Mouse (Mus musculus) heart, embryonic 16.5 days (tissue): Measurements from ENCODE around the gene Tgtp1. TPM values are rescaled to one million over a fixed set of nuclear protein-coding genes. Genes with fewer than 3 reads are reported as not detected.
"Not testable (repeated sequence)": the region's sequence is repeated elsewhere in the genome, so short reads cannot be mapped to it uniquely, and the experiment has no call there.

Experiments
- ATAC-seq: fragments of 200-750 bp; cut with Nextera tagmentation; replicated peaks from 2 replicates; pipeline ENCODE4 v1.8.0; 2017; ENCODE audit warnings: moderate number of reproducible peaks; ENCODE audit not compliant: insufficient read depth, low FRiP score; ENCODE audit errors: extremely low read depth
- H3K27ac ChIP-seq: fragments of 300-500 bp; sonication (generic); 2 replicates; pipeline ENCODE4 v1.5.1; 2014; ENCODE audit warnings: mild to moderate bottlenecking, low read length, control low read depth, moderate library complexity
- H3K27me3 ChIP-seq: fragments of 300-500 bp; sonication (generic); 2 replicates; pipeline ENCODE4 v1.6.1; 2014; ENCODE audit warnings: low read length, mixed read lengths; ENCODE audit not compliant: control insufficient read depth, insufficient read depth
- H3K36me3 ChIP-seq: fragments of 300-500 bp; sonication (generic); 2 replicates; pipeline ENCODE4 v1.6.1; 2014; ENCODE audit not compliant: control insufficient read depth, insufficient read depth
- H3K4me1 ChIP-seq: fragments of 300-500 bp; sonication (generic); 2 replicates; pipeline ENCODE4 v1.6.1; 2014; ENCODE audit warnings: low read length, mixed read lengths; ENCODE audit not compliant: control insufficient read depth, insufficient read depth
- H3K4me2 ChIP-seq: fragments of 300-500 bp; sonication (generic); 2 replicates; pipeline ENCODE4 v1.6.1; 2014; ENCODE audit warnings: low read depth, mild to moderate bottlenecking, control low read depth, low read length
- H3K4me3 ChIP-seq: fragments of 300-500 bp; sonication (generic); 2 replicates; pipeline ENCODE4 v1.5.1; 2014; ENCODE audit warnings: mild to moderate bottlenecking, control low read depth, low read length
- H3K9ac ChIP-seq: fragments of 300-500 bp; sonication (generic); 2 replicates; pipeline ENCODE4 v1.6.1; 2014; ENCODE audit warnings: low read length, control low read depth
- H3K9me3 ChIP-seq: fragments of 300-500 bp; sonication (generic); replicated peaks from 2 replicates; pipeline ENCODE4 v1.6.1; 2016; ENCODE audit warnings: low read length; ENCODE audit not compliant: control insufficient read depth
- WGBS: fragments of 180-500 bp; shearing (Covaris S2); extraction: QIAGEN DNeasy Blood & Tissue Kit; methylation state at CpG from one replicate; pipeline ENCODE4 v1.1.7; 2014; 5-methylcytosine and 5-hydroxymethylcytosine counted together
- polyA plus RNA-seq: library from polyadenylated mRNA; unstranded; fragments of >200 nt; fragmentation: Nextera tagmentation; extraction: Ambion mirVana; gene quantifications from 2 replicates; pipeline ENCODE4 v1.2.1, GENCODE M21; 2015

The Tgtp1 gene
- polyA plus RNA-seq, result 2.2 and 6.3 TPM in 2 replicates

DNA sequence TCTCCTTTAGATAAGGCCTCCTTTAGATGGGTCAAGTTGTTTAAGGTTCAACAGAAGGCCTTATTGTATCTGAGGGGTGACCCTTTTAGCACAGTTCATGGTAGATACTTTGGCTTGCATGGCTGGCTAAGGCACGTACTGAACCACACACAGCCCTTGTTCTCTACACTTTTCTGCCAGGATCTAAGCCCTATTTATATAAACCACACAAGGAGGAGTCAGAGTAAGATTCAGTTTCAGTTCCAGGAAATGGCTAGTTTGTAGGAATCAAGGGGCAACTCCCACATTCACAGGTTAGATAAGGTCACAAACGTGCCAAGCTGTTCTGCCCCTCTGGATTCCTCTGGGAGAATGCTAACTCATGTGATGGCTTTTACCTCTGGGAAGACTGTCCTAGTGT lies at the start of gene Tgtp1:
TSS of gene Tgtp1 (minus strand) at position 155 of the 400 bp plus-strand sequence.
- not testable (repeated sequence) for H3K9me3 ChIP-seq, H3K4me3 ChIP-seq, H3K27ac ChIP-seq, H3K4me1 ChIP-seq, ATAC-seq, H3K36me3 ChIP-seq, H3K4me2 ChIP-seq, H3K9ac ChIP-seq, H3K27me3 ChIP-seq
- WGBS, result 36% methylated on average over 2 of the region's 2 CpGs

DNA sequence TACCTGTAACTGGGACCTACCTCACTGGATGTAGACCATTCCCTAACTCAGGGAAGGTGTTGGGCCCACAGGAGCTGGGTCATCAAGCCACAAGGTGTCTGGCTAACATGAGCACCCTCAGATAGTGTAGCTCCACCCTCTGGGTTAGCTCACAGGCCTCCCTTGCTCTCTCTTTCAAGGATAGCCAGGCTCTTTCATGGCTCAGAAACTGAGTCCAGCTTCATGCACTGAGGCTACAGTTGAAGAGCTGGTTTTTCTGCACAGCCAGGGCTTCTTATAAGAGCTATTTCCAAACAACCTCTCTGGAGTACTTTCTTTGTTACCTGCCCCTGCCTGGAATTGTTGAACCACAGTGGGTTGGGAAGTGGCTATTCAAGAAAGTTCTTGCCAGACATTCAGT lies 18.1 kb upstream of the Tgtp1 start:
- not testable (repeated sequence) for H3K27ac ChIP-seq

DNA sequence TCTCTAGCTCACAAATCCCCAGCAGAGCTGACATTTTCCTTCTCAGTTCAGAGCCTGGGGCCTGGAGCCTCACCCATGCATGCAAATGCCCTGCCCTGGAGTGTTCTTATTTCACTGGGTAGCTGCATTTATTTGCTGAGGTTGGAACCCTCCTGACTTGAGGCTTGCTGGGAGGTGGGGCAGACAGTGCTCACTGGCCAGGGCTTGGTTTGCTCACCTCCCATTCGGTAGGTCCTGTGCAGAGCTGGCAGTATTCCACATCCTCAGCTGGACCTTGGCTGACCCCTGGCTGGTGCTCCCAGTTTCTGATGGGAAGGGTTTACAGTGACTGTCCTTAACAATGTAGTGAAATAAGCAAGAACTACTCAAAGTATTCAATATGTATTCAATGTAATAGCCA lies 12.8 kb upstream of the Tgtp1 start:
- H3K9me3 ChIP-seq, H3K27me3 ChIP-seq, H3K27ac ChIP-seq, H3K9ac ChIP-seq, H3K4me1 ChIP-seq, ATAC-seq, H3K4me3 ChIP-seq, H3K4me2 ChIP-seq, H3K36me3 ChIP-seq: not testable (repeated sequence)
- whole genome bisulfite sequencing, result 17% methylated on average over 1 of the region's 1 CpGs

More for the DNA sequence above, 18.1 kb upstream of the Tgtp1 start:
- not testable (repeated sequence) for H3K4me1 ChIP-seq, H3K4me3 ChIP-seq, H3K27me3 ChIP-seq, ATAC-seq, H3K9ac ChIP-seq, H3K36me3 ChIP-seq, H3K9me3 ChIP-seq, H3K4me2 ChIP-seq

GRCm38 (mm10) chr11:49006317-49006716 lies 12.3 kb upstream of the Tgtp1 start:
- H3K4me2 ChIP-seq, H3K9me3 ChIP-seq, H3K9ac ChIP-seq, H3K27me3 ChIP-seq, H3K36me3 ChIP-seq, H3K4me3 ChIP-seq, H3K27ac ChIP-seq, H3K4me1 ChIP-seq, ATAC-seq: not testable (repeated sequence)
- WGBS, result 32% methylated on average over 2 of the region's 2 CpGs

- not testable (repeated sequence) for H3K4me2 ChIP-seq, H3K27ac ChIP-seq, ATAC-seq, H3K4me3 ChIP-seq, H3K36me3 ChIP-seq, H3K4me1 ChIP-seq, H3K9me3 ChIP-seq, H3K9ac ChIP-seq, H3K27me3 ChIP-seq
- 53% methylated on average over 1 of the region's 1 CpGs for WGBS
Observed at GRCm38 (mm10) chr11:49000411-49000810, 6.4 kb upstream of the Tgtp1 start.

DNA sequence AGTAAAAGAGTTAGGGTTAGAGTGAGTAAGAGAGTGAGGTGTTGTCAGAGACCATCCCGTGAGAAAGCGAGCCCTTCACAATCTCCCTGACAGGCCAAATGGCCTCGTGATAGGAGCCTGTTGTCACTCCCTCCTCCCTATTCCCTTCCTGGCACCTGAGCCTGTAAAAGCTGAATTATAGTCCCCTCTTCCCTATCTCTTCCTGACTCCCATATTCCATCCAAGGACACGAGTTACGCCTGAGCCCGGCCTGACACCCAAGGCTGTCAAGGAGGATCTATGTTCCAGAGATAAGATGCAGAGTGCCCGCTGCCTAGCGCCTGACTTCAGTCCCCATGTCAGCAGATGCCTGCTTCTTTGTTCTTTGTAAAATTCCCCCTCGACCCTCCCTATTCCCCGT lies 676 bp downstream of the Tgtp1 start:
- not testable (repeated sequence) for H3K4me1 ChIP-seq, H3K4me2 ChIP-seq, H3K36me3 ChIP-seq, H3K27me3 ChIP-seq, H3K4me3 ChIP-seq, H3K9me3 ChIP-seq, H3K27ac ChIP-seq, ATAC-seq, H3K9ac ChIP-seq
- WGBS, result 20% methylated on average over 10 of the region's 10 CpGs

- not testable (repeated sequence) for H3K9me3 ChIP-seq, H3K9ac ChIP-seq, H3K27ac ChIP-seq, H3K4me3 ChIP-seq, H3K36me3 ChIP-seq, H3K4me1 ChIP-seq, ATAC-seq, H3K27me3 ChIP-seq, H3K4me2 ChIP-seq
- 46% methylated on average over 4 of the region's 4 CpGs for WGBS
Observed at GRCm38 (mm10) chr11:48991740-48992520, 2.0 kb downstream of the Tgtp1 start, which contains the start of gene Gm12185. Gene Gm12185, minus strand, starts transcription at chr11:48992226.

- H3K36me3 ChIP-seq, H3K27me3 ChIP-seq, H3K4me1 ChIP-seq, H3K9me3 ChIP-seq, H3K9ac ChIP-seq, H3K4me3 ChIP-seq, ATAC-seq, H3K4me2 ChIP-seq, H3K27ac ChIP-seq: not testable (repeated sequence)
- 71% methylated on average over 2 of the region's 2 CpGs for WGBS
Observed at GRCm38 (mm10) chr11:48989981-48990380, 4.0 kb downstream of the Tgtp1 start.

DNA sequence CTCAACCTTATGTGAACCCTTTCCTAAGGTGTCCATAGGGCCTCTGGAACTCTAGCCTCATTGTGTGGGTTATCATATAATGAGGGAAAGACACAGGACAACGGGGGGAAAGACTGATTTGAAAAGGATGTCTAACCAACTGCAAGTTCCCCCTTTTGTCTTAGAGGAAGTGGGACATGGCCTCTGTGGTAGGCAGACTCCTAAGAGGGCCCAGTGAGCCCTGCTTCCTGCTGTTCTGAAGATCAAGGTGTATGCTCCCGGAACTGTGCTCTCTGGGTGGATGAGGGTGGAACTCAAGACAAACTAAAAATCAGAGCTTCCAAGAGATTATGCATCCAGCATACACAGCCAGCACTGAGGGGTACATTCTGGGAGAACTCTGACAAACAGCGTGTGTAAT lies 5.8 kb downstream of the Tgtp1 start:
- not testable (repeated sequence) for ATAC-seq, H3K9me3 ChIP-seq, H3K36me3 ChIP-seq, H3K27ac ChIP-seq, H3K4me1 ChIP-seq, H3K9ac ChIP-seq, H3K4me3 ChIP-seq, H3K4me2 ChIP-seq, H3K27me3 ChIP-seq
- 53% methylated on average over 2 of the region's 3 CpGs for WGBS
